Mouse (Mus musculus): ENCODE measurements around the gene Rab6b. TPM values are rescaled to one million over a fixed set of nuclear protein-coding genes. Genes with fewer than 3 reads are reported as not detected.
"Not testable (repeated sequence)": the region's sequence is repeated elsewhere in the genome, so short reads cannot be mapped to it uniquely, and the experiment has no call there.

The Rab6b gene
- polyA plus RNA-seq, 1 experiment from 2014 or later = 2.5 TPM

DNA sequence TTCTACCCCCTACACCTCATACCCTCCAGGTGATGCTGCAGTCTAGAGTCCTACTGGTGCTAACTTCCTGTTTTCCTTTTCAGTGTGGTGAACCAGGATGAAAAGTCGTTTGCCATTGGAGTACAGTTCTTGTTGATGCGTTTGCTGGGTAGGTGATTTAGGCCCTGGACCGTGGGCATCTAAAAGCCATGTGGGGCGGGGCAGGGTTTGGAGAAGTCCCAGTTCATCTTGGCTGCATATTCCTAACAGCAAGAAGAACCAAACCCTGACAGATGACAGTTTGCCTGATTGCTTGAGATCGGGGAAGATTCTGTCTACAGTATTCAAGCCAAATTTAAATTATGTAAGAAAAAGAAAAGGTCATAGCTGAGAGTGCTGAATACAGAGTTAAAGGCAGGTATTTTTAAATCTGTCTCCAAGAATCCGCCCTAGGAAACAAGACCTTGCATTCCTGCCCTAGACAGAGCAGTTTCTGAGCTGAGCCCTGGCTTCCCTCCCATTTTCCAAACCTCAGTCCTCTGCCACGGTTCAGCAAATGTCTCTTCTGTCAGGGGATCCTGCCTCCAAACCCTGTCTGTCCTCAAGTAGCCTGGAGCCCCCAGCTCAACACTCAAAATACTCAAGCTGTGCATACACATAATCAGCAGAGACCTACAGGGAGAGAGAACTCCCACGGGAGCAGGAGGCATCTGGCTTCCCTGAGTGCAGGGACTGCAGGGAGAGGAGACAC, 29.2 kb upstream of the Rab6b start:
- H3K9ac ChIP-seq = no peak overlapping the region
- H3K36me3 ChIP-seq = no peaks in the 10 kb centered on the region
- no peaks in the 10 kb centered on the region for H3K9me3 ChIP-seq (replicated peaks)
- WGBS = 60% methylated on average over 8 of the region's 8 CpGs
- H3K4me3 ChIP-seq = no peak overlapping the region
- H3K4me1 ChIP-seq (replicated peaks) = peaks cover 16% of the 10 kb centered on the region
- no peak for ATAC-seq (replicated peaks; ENCODE audit: insufficient number of reproducible peaks, insufficient read depth, low FRiP score, low read depth)
- no peak overlapping the region for H3K4me2 ChIP-seq
- no peak overlapping the region for H3K27ac ChIP-seq
- no peaks in the 10 kb centered on the region for H3K27me3 ChIP-seq

DNA sequence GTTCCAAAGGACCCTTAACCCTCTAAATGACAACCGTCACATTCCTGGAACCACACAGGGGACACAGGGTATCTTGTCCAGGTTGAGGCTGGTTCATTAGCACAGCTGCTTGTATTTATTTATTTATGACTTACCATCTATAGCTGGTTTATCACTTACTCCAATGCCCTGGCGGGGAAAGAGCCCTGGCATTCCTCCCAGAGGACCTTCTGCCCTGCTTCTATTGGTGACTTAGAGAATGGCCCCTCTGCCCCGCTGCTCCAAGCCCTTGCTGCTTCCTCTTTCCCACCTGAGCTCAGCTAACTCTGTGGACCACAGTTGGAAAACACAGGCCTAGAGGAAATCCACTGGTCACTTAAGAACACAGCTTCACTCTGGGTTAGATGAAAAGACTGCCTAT, 28.2 kb upstream of the Rab6b start:
- Histone ChIP-seq H3K4me3 (no peak overlapping the region), H3K9me3 (replicated peaks) (no peaks in the 10 kb centered on the region), H3K36me3 (no peaks in the 10 kb centered on the region), H3K4me2 (no peak overlapping the region), H3K27me3 (no peaks in the 10 kb centered on the region), H3K4me1 (replicated peaks) (peaks cover 8% of the 10 kb centered on the region), H3K27ac (no peak overlapping the region), H3K9ac (no peak overlapping the region)
- ATAC-seq (replicated peaks; ENCODE audit: insufficient number of reproducible peaks, insufficient read depth, low FRiP score, low read depth) = no peak
- 59% methylated on average over 3 of the region's 3 CpGs for WGBS

DNA sequence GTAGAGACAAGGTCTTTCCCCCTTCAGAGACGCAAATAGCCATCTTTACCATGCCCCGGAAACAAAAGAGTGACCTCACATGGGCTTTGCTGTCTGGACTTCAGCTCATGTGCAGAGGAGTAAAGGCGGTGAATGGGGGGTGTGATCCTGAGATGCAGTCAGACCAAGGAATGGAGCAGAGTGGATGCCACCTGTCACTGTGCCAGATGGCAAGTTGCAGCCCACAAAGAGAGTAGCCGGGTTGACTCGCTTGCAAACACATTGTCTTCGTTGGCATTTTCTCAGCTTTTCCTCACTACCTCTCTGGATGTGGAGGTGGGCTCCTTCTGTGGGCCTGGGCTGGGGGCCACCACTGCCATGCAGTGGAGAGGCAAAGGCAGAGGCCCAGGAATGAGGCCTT, 24.9 kb upstream of the Rab6b start:
- peaks cover 16% of the 10 kb centered on the region for H3K4me1 ChIP-seq (replicated peaks)
- H3K27ac ChIP-seq = no peak overlapping the region
- H3K4me3 ChIP-seq = no peak overlapping the region
- H3K9me3 ChIP-seq (replicated peaks) = no peaks in the 10 kb centered on the region
- H3K27me3 ChIP-seq = peaks cover 11% of the 10 kb centered on the region
- H3K36me3 ChIP-seq = no peaks in the 10 kb centered on the region
- no peak overlapping the region for H3K9ac ChIP-seq
- H3K4me2 ChIP-seq = no peak overlapping the region
- no peak for ATAC-seq (replicated peaks; ENCODE audit: insufficient number of reproducible peaks, insufficient read depth, low FRiP score, low read depth)
- WGBS = 85% methylated on average over 6 of the region's 6 CpGs

DNA sequence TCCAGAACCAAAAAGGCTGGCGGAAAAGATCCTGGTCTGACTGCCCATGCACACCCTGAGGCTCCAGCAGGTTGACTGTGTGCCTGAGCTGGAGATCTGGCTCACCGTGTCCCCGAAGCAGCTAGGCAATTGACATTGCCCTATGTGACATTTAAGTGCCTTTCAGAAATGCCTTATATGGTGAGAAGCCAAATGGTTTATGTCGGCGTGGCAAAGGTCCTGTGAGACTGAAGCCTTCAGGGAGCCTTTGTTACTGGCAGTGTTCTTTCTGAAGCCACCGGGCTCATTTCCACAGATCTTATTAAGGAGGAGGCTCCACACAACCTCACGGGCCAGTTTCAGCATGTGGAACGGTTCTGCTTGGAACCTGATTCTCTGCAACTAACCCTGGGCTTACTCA, 24.3 kb upstream of the Rab6b start:
- WGBS = 61% methylated on average over 8 of the region's 8 CpGs
- Histone ChIP-seq H3K27ac (no peak overlapping the region), H3K27me3 (peaks cover 11% of the 10 kb centered on the region), H3K9ac (no peak overlapping the region), H3K4me1 (replicated peaks) (peaks cover 21% of the 10 kb centered on the region), H3K4me3 (no peak overlapping the region), H3K36me3 (no peaks in the 10 kb centered on the region), H3K9me3 (replicated peaks) (no peaks in the 10 kb centered on the region), H3K4me2 (no peak overlapping the region)
- ATAC-seq (replicated peaks; ENCODE audit: insufficient number of reproducible peaks, insufficient read depth, low FRiP score, low read depth) = no peak

DNA sequence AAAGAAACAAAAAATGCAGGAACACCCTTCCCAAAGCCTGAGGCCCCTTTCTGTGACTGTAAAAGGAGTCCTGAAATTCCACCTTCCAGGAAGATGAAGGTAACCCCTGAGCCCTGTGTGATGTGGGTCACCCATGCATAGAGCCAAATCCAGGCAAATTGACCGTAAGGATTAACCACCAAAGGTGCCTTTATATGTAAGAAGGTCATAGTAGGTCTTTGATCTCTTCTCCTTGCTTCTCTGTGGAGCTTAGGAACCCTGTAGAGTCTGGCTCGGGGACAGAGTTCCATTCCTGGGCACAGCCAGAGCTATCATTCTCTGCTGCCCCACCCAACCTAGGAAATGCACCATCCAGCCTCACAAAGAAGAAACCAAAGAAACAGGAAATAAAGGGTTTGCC, 22.9 kb upstream of the Rab6b start:
- peaks cover 18% of the 10 kb centered on the region for H3K4me1 ChIP-seq (replicated peaks)
- no peak overlapping the region for H3K9ac ChIP-seq
- H3K27me3 ChIP-seq = peaks cover 11% of the 10 kb centered on the region
- no peak overlapping the region for H3K4me3 ChIP-seq
- H3K4me2 ChIP-seq = no peak overlapping the region
- 80% methylated on average over 2 of the region's 2 CpGs for WGBS
- H3K27ac ChIP-seq = no peak overlapping the region
- H3K36me3 ChIP-seq = no peaks in the 10 kb centered on the region
- no peak for ATAC-seq (replicated peaks; ENCODE audit: insufficient number of reproducible peaks, insufficient read depth, low FRiP score, low read depth)
- H3K9me3 ChIP-seq (replicated peaks) = no peaks in the 10 kb centered on the region

DNA sequence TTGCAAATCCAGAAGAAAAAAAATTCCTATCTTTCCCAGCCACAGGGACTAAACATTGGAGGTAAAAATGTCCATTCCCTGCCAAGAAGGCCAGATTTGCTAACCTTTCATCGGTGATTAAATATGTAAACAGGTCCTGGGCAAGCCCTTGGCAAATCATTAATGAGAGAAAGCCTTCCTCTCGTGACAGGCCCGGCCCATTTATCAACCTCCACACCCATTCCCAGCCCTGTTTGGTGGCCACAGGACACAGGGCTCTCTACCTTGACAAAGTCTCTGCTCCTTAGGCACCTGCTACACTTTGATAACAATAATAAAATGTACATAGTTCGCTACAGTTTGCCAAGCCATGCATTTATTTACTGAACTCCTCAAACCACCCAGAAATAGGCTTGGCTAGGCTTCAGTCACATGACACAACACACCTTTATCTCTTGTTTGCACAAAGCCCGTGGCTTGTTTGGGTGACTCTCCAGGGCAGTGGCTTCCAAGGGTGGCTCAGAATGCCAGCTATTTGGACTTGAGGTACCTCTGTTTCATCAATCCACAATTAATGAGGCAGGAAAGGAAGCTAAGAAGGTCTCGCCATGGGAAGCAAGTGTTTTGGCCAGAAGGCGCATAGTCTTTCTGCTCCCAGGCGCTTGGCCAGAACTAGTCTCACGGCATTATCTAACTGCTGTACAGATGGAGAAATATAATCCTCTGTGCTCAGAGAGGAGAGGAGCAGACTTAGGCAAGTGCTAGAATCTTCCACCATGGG, 21.3 kb upstream of the Rab6b start:
- Histone ChIP-seq H3K27me3 (peaks cover 11% of the 10 kb centered on the region), H3K4me3 (no peak overlapping the region), H3K9me3 (replicated peaks) (no peaks in the 10 kb centered on the region), H3K27ac (no peak overlapping the region), H3K9ac (no peak overlapping the region), H3K36me3 (no peaks in the 10 kb centered on the region), H3K4me1 (replicated peaks) (peaks cover 17% of the 10 kb centered on the region), H3K4me2 (no peak overlapping the region)
- ATAC-seq (replicated peaks; ENCODE audit: insufficient number of reproducible peaks, insufficient read depth, low FRiP score, low read depth) = no peak
- WGBS = 57% methylated on average over 9 of the region's 9 CpGs

DNA sequence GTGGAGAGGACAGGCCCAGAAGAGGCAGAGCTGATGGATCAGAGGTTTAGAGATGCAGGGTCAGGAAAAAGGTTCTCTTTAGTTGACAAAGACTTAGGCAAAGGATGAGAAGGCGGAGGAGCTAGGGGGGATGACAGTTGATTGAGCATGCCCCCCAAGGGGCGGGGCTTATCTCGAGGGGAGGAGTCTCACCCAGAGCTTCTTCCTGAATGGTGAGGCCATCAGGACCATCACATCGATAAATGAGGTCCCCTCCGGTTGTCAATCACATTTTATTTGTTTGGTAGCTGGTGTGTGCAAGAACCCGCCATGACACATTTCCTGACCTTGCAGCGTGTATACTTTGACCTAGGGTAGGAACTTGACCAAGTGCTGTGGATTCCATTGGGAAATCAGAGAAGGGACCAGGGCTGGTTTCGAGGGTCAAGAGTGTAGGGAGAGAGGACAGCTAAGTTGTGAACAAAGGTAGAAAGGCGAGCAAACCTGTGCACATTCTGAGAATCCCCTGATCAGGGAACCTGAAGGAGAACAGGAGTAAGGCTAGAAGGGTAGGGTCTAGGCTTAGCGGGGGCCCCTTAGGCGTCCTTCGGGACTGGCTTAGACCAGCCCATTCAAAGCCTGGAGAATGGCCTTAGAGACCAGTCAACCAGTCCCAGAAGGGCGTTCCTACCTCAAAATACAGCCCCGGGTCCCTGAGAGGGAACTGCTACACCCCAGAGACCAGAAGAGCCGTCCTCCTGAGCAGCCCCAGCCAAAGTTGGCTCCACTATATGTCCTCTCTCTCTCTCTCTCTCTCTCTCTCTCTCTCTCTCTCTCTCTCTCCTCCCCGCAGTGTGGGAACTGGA, 20.3 kb upstream of the Rab6b start:
- no peak for ATAC-seq (replicated peaks; ENCODE audit: insufficient number of reproducible peaks, insufficient read depth, low FRiP score, low read depth)
- Histone ChIP-seq H3K9ac (no peak overlapping the region), H3K4me2 (no peak overlapping the region), H3K36me3 (no peaks in the 10 kb centered on the region), H3K27me3 (peaks cover 11% of the 10 kb centered on the region), H3K27ac (no peak overlapping the region), H3K9me3 (replicated peaks) (no peaks in the 10 kb centered on the region), H3K4me1 (replicated peaks) (peaks cover 17% of the 10 kb centered on the region), H3K4me3 (no peak overlapping the region)
- WGBS = 81% methylated on average over 16 of the region's 16 CpGs

DNA sequence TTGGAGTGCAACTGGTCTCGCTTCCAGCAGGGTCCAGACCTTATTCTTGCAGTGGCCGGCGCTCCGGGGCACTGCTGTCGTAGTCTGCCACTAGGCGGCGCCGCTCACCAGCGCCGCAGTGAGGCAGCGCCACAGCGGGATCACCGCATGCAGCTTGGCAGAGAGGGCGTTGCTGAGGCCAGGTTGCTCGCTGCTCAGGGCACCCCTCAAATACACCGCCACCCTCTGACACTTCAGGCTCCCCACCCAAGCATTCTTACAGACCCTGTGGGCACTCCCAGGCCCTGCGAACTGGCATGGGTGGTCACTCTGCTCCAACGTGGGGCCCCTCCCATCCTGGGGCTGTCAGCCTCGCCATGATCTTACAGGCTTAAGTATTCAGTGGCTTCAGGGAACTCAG, 19.3 kb upstream of the Rab6b start:
- under 1% methylated on average over 19 of the region's 19 CpGs for WGBS

DNA sequence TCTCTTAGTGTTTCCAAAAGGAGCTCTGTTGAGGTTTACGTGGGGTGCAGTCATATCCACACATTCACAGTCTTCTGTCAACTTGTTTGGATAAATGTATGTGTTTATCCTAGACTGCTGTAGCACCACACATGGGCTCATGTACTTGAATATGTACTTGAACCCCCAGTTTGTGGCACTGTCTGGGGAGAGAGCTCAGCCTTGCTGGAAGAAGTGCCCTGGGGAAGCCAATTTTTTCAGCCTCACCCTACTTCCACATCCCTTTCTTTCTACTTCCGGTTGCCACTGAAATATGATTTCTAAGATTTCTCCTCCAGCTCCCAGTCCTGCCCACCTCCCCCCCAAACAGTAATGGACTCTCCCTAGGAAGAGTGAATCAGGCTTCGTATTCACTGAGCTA, 17.9 kb upstream of the Rab6b start:
- Histone ChIP-seq H3K9me3 (replicated peaks) (no peaks in the 10 kb centered on the region), H3K27me3 (peaks cover 11% of the 10 kb centered on the region), H3K36me3 (no peaks in the 10 kb centered on the region), H3K9ac (no peak overlapping the region), H3K27ac (no peak overlapping the region), H3K4me3 (no peak overlapping the region), H3K4me2 (no peak overlapping the region), H3K4me1 (replicated peaks) (peaks cover 17% of the 10 kb centered on the region)
- 69% methylated on average over 3 of the region's 3 CpGs for WGBS
- no peak for ATAC-seq (replicated peaks; ENCODE audit: insufficient number of reproducible peaks, insufficient read depth, low FRiP score, low read depth)

More for the DNA sequence above, 19.3 kb upstream of the Rab6b start:
- Histone ChIP-seq H3K27me3 (peaks cover 11% of the 10 kb centered on the region), H3K9ac (peak overlapping the region; percentile 64), H3K36me3 (no peaks in the 10 kb centered on the region), H3K4me1 (replicated peaks) (peaks cover 17% of the 10 kb centered on the region), H3K4me3 (peak overlapping the region; percentile 55), H3K9me3 (replicated peaks) (no peaks in the 10 kb centered on the region), H3K4me2 (peak overlapping the region; percentile 97), H3K27ac (no peak overlapping the region)
- ATAC-seq (replicated peaks; ENCODE audit: insufficient number of reproducible peaks, insufficient read depth, low FRiP score, low read depth) = peak; percentile 88

DNA sequence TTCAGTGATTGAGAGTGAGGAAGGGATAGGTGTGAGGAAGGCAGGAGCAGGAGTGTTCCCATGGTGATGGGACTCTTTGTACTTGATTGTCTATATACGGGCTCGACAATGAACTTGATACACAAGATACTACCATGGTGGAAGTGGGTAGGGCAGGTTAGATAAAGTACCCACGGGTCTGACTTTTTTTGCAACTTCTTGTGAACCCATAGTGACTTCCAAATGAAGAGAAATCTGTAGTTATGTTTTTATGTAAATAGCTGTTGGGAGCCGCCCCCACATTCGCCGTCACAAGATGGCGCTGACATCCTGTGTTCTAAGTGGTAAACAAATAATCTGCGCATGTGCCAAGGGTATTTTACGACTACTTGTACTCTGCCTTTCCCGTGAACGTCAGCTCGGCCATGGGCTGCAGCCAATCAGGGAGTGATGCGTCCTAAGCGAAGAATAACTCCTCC, 3.2 kb upstream of the Rab6b start:
- peak overlapping the region; percentile 55 for H3K4me3 ChIP-seq
- peaks cover 23% of the 10 kb centered on the region for H3K4me1 ChIP-seq (replicated peaks)
- not testable (repeated sequence) for H3K36me3 ChIP-seq; ATAC-seq (replicated peaks; ENCODE audit: insufficient number of reproducible peaks, insufficient read depth, low FRiP score, low read depth); H3K27ac ChIP-seq; H3K9ac ChIP-seq; H3K9me3 ChIP-seq (replicated peaks)
- WGBS = 42% methylated on average over 9 of the region's 14 CpGs
- H3K27me3 ChIP-seq = peaks cover 36% of the 10 kb centered on the region
- H3K4me2 ChIP-seq = peak overlapping the region; percentile 54

DNA sequence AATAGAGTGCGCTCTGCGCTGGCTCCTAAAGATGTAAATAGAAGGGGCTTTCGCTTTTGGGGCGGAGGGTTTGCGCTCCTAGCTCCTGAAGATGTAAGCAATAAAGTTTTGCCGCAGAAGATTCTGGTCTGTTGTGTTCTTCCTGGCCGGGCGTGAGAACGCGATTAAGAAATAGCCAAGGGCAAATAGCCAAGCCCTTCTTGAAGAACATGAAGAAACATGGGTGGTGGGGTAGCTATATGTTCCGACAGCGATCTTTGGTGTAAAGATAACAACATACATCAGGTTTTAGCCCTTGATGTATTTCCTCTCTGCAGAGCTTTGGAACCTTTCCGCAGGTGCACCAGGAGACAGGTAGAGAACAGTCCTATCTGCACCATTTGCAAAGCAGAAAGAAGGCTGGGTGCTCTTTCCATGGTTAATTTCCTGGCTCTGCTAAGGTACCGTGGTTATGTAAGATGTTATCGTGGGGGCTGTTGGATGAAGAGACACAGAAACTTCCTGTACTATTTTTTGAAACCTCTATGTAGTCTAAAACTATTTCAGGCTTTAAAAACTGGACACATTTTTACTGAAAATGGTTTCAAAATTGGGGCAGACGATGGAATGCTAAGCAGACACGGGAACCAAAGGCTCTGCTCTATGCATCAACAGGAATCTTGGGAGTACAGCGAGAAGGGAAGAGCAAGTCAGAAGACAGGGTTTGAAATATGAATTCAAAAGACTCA, 2.5 kb upstream of the Rab6b start:
- Histone ChIP-seq H3K27ac (no peak overlapping the region), H3K4me3 (peak overlapping the region; percentile 55), H3K36me3 (no peaks in the 10 kb centered on the region), H3K9me3 (replicated peaks) (no peaks in the 10 kb centered on the region), H3K27me3 (peaks cover 44% of the 10 kb centered on the region), H3K4me2 (peak overlapping the region; percentile 67), H3K4me1 (replicated peaks) (peaks cover 23% of the 10 kb centered on the region), H3K9ac (peak overlapping the region; percentile 46)
- 32% methylated on average over 18 of the region's 18 CpGs for WGBS
- no peak for ATAC-seq (replicated peaks; ENCODE audit: insufficient number of reproducible peaks, insufficient read depth, low FRiP score, low read depth)
